Mouse (Mus musculus) MN1 (cell line): ENCODE measurements around the gene Ovol2.
A peak's percentile ranks its signal among the peaks of the same experiment; 100 is the strongest.

ENCODE experiments used
- DNase-seq: peaks from one replicate; pipeline ENCODE4 v3.0.0-alpha.2; 2016; ENCODE audit warnings: low spot score

Ovol2 gene

GRCm38 (mm10) chr2:144267004-144267730, 64.8 kb downstream of the Ovol2 start:
- no peak for DNase-seq

DNA sequence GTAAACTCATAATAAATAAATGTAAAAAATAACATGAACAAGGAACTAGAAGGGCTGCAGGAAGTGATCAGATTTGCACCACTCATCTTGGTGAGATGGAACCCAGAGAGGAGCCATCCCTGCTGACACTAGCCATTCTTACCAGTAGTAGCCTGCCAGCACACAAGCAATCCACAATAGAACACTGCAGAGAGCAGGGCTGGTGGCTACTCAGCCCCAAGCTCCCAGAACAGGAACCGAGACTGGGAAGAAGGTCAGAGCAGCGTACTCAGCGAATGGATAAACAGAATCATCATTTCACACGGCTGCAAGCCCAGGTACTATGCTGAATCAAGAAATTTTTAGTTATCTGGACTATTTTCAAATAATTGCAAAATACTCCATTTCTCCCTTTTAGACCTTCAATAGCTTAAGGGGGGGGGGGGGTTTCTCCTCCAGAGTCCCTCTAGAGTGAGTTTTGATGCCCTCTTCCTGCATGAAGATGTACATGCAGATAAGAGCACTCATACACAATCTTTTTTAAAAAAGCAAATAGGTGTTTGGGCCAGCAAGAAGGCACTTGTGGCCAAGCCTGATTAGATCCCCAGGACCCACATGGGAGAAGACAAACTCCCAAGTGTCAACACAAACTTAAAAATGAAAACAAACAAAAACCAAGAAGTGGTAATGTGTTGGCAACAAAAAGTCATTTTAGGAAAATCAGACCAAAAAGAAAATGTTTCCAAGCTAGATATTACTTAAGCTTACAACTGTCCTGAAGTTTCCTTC, 65.8 kb downstream of the Ovol2 start:
- no peak for DNase-seq

DNA sequence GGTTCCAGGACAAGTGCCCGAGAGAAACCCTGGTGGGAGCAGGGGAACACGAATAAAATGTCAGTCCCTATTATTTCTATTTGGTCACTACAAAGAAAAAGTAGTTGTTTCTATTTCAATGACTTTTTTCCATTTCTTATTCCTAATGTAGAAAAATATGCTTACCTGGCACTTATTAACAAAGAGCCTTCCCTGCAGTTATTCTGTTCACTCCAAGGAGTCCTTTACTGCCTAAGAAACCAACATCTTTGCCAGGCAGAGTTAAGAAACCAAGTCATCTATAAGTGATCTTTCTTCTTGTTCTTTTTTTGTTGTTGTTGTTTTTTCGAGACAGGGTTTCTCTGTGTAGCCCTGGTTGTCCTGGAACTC, 66.8 kb downstream of the Ovol2 start:
- DNase-seq: no peak

- DNase-seq: peak; percentile 22
Measured at GRCm38 (mm10) chr2:144264398-144265119, 67.4 kb downstream of the Ovol2 start.

GRCm38 (mm10) chr2:144262837-144263236, 69.1 kb downstream of the Ovol2 start:
- DNase-seq: no peak
